ENCODE assay signal across 24 mouse cellular contexts in the genomic region with DNA sequence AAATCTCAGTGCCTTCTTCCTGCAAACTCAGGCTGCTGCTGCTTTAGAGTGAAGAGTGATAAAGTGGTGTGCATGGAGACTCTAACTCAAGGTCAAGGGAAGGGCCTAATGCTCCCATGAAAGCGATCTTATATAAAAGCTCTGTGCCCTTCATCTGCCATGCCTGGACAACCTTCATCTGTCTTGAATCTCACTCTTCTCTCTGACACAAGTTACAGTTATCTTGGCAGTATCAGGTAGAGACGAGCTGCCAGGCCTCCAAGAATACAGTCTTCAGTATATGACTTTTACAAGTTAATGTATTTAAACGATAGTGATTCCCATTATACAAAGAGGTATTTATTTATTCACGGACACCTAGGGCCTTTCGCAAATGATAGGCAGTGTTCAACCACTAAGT.
A peak's percentile ranks its signal among the peaks of the same experiment; 100 is the strongest.
DNase-seq lines count a peak whose midpoint lies in the region; ATAC-seq and TF ChIP-seq lines count a peak whose summit lies in the region.
"Had no signal": no experiment of that assay in that cellular context is flagged by ENCODE, and none has a peak within 500 bp of the region (broad histone marks: within the 10 kb centered on the region; RNA-seq: fewer than 3 reads in every experiment).

No protein-coding gene starts in this region.

- H3K9me3 ChIP-seq in forebrain, embryonic 14.5 days (replicated peaks; ENCODE audit: control insufficient read depth, low read length): no peaks in the 10 kb centered on the region
- H3K9me3 ChIP-seq in forebrain, postnatal 0 days (ENCODE audit: low read length): no peaks in the 10 kb centered on the region
- H3K9me3 ChIP-seq in neural tube, embryonic 13.5 days: no peaks in the 10 kb centered on the region
- H3K9me3 ChIP-seq in midbrain, embryonic 13.5 days: no peaks in the 10 kb centered on the region
- H3K9me3 ChIP-seq in neural tube, embryonic 15.5 days (replicated peaks): no peaks in the 10 kb centered on the region
- H3K9me3 ChIP-seq: embryonic facial prominence, embryonic 10.5 days; kidney, embryonic 15.5 days; limb, embryonic 13.5 days; liver, embryonic 12.5 days had no signal

- H3K36me3 ChIP-seq in forebrain, embryonic 14.5 days (ENCODE audit: control insufficient read depth, insufficient read depth, low read length): no peaks in the 10 kb centered on the region; the same call in 1 of the 2 replicates
- H3K36me3 ChIP-seq in forebrain, postnatal 0 days (ENCODE audit: insufficient read depth): no peaks in the 10 kb centered on the region
- H3K36me3 ChIP-seq in neural tube, embryonic 13.5 days: no peaks in the 10 kb centered on the region
- H3K36me3 ChIP-seq in midbrain, embryonic 13.5 days: peaks cover 3% of the 10 kb centered on the region; the same call in 1 of the 2 replicates
- H3K36me3 ChIP-seq in neural tube, embryonic 15.5 days: no peaks in the 10 kb centered on the region
- H3K36me3 ChIP-seq in thymus, adult 2 months (ENCODE audit: control insufficient read depth, insufficient read depth, low read length): no peaks in the 10 kb centered on the region
- H3K36me3 ChIP-seq: embryonic facial prominence, embryonic 10.5 days; kidney, embryonic 15.5 days; limb, embryonic 13.5 days; liver, embryonic 12.5 days had no signal

- H3K27me3 ChIP-seq in forebrain, embryonic 14.5 days (replicated peaks; ENCODE audit: control insufficient read depth, insufficient read depth, low read length): no peaks in the 10 kb centered on the region
- no peaks in the 10 kb centered on the region for H3K27me3 ChIP-seq in forebrain, postnatal 0 days (ENCODE audit: insufficient read depth, low read length)
- no peaks in the 10 kb centered on the region for H3K27me3 ChIP-seq in neural tube, embryonic 13.5 days
- H3K27me3 ChIP-seq in midbrain, embryonic 13.5 days: no peaks in the 10 kb centered on the region
- no peaks in the 10 kb centered on the region for H3K27me3 ChIP-seq in neural tube, embryonic 15.5 days (replicated peaks)
- no peaks in the 10 kb centered on the region for H3K27me3 ChIP-seq in thymus, adult 2 months (ENCODE audit: control insufficient read depth, insufficient read depth, low read length)

- no peak overlapping the region for H3K4me3 ChIP-seq in forebrain, embryonic 14.5 days (ENCODE audit: low read depth, low read length)
- H3K4me3 ChIP-seq in forebrain, postnatal 0 days (ENCODE audit: low read depth, low read length): no peak overlapping the region
- H3K4me3 ChIP-seq in neural tube, embryonic 13.5 days: no peak overlapping the region
- H3K4me3 ChIP-seq in midbrain, embryonic 13.5 days (replicated peaks): no peak overlapping the region
- no peak overlapping the region for H3K4me3 ChIP-seq in neural tube, embryonic 15.5 days (replicated peaks)
- H3K4me3 ChIP-seq in thymus, adult 2 months (ENCODE audit: control insufficient read depth, insufficient read depth, low read length): no peak overlapping the region
- H3K4me3 ChIP-seq: embryonic facial prominence, embryonic 10.5 days; kidney, embryonic 15.5 days; limb, embryonic 13.5 days; liver, embryonic 12.5 days had no signal

- no peak for DNase-seq in forebrain, embryonic 14.5 days (ENCODE audit: low spot score)
- DNase-seq in forebrain, postnatal 0 days: no peak
- no peak for DNase-seq in neural tube, embryonic 10.5 days (ENCODE audit: extremely low spot score, low spot score)
- DNase-seq in thymus, adult 2 months: no peak
- no peak for DNase-seq in thymus, postnatal 14 days
- DNase-seq: adrenal gland, postnatal 10 days; cerebellum, adult 2 months; cerebellum, postnatal 36 days; heart, adult 11 months; kidney, postnatal 36 days; layer of hippocampus, postnatal 36 days; lung, adult 18-20 months; lung, postnatal 10 days; right cerebral cortex, adult 18-20 months had no signal

- H3K4me2 ChIP-seq in forebrain, embryonic 14.5 days (ENCODE audit: low read length): no peak overlapping the region
- H3K4me2 ChIP-seq in forebrain, postnatal 0 days (ENCODE audit: low read depth): no peak overlapping the region
- peak overlapping the region; percentile 16 for H3K4me2 ChIP-seq in neural tube, embryonic 13.5 days
- H3K4me2 ChIP-seq in midbrain, embryonic 13.5 days (replicated peaks): peak overlapping the region; percentile 32
- peak overlapping the region; percentile 27 for H3K4me2 ChIP-seq in neural tube, embryonic 15.5 days
- H3K4me2 ChIP-seq: heart, embryonic 11.5 days; kidney, embryonic 15.5 days; limb, embryonic 13.5 days; liver, embryonic 12.5 days had no signal

- 81% methylated on average over 5 of the region's 5 CpGs for WGBS in forebrain, embryonic 14.5 days
- 73% methylated on average over 5 of the region's 5 CpGs for WGBS in forebrain, postnatal 0 days
- WGBS in neural tube, embryonic 13.5 days: 63% methylated on average over 5 of the region's 5 CpGs
- 64% methylated on average over 5 of the region's 5 CpGs for WGBS in midbrain, embryonic 13.5 days
- WGBS in neural tube, embryonic 15.5 days: 47% methylated on average over 5 of the region's 5 CpGs
- WGBS in thymus, adult 2 months: 91% methylated on average over 5 of the region's 5 CpGs

- peaks cover under 1% of the 10 kb centered on the region; the same call in 1 of the 2 replicates for H3K4me1 ChIP-seq in forebrain, embryonic 14.5 days (ENCODE audit: control insufficient read depth, insufficient read depth, low read length)
- H3K4me1 ChIP-seq in forebrain, postnatal 0 days (ENCODE audit: insufficient read depth): peaks cover 3% of the 10 kb centered on the region; the same call in 1 of the 2 replicates
- peaks cover 10% of the 10 kb centered on the region for H3K4me1 ChIP-seq in neural tube, embryonic 13.5 days (replicated peaks)
- H3K4me1 ChIP-seq in midbrain, embryonic 13.5 days (replicated peaks): peaks cover 24% of the 10 kb centered on the region
- peaks cover 3% of the 10 kb centered on the region; the same call in 1 of the 2 replicates for H3K4me1 ChIP-seq in neural tube, embryonic 15.5 days
- H3K4me1 ChIP-seq in thymus, adult 2 months (replicated peaks; ENCODE audit: control insufficient read depth, insufficient read depth, low read length): no peaks in the 10 kb centered on the region
- H3K4me1 ChIP-seq: embryonic facial prominence, embryonic 10.5 days; kidney, embryonic 15.5 days; limb, embryonic 13.5 days; liver, embryonic 12.5 days had no signal

- peak overlapping the region; percentile 40; the same call in 1 of the 2 replicates for H3K27ac ChIP-seq in forebrain, embryonic 14.5 days (ENCODE audit: low read depth, low read length)
- H3K27ac ChIP-seq in forebrain, postnatal 0 days (ENCODE audit: low read depth, low read length): no peak overlapping the region
- peak overlapping the region; percentile 55 for H3K27ac ChIP-seq in neural tube, embryonic 13.5 days (replicated peaks)
- H3K27ac ChIP-seq in midbrain, embryonic 13.5 days: peak overlapping the region; percentile 81
- peak overlapping the region; percentile 77 for H3K27ac ChIP-seq in neural tube, embryonic 15.5 days (replicated peaks)
- no peak overlapping the region for H3K27ac ChIP-seq in thymus, adult 2 months (ENCODE audit: control insufficient read depth, insufficient read depth, low read length)
- H3K27ac ChIP-seq: embryonic facial prominence, embryonic 10.5 days; kidney, embryonic 15.5 days; limb, embryonic 13.5 days; liver, embryonic 12.5 days; stomach, postnatal 0 days had no signal

- ATAC-seq in forebrain, embryonic 14.5 days: no peak
- ATAC-seq in forebrain, postnatal 0 days: no peak
- ATAC-seq in neural tube, embryonic 13.5 days (ENCODE audit: low read depth): no peak; the same call in 1 of the 2 replicates
- ATAC-seq in midbrain, embryonic 13.5 days: 0 out of 2 replicates have a peak, but pooled peaks have one; percentile 16
- peak; percentile 22 for ATAC-seq in neural tube, embryonic 15.5 days (ENCODE audit: low FRiP score)
- ATAC-seq: intestine, postnatal 0 days; liver, embryonic 12.5 days had no signal

- no peak for TF ChIP-seq CTCF in forebrain, postnatal 0 days (IDR thresholded peaks at IDR 0.05; ENCODE audit: low read depth)
- TF ChIP-seq CTCF in thymus, adult 2 months (IDR thresholded peaks at IDR 0.05; ENCODE audit: borderline replicate concordance, control insufficient read depth, extremely low read depth, insufficient read depth, low read length, poor library complexity): no peak

- TF ChIP-seq POLR2A in thymus, adult 2 months (IDR thresholded peaks at IDR 0.05; ENCODE audit: control insufficient read depth, extremely low read depth, insufficient read depth, low read length, poor library complexity): no peak

- H3K9ac ChIP-seq in forebrain, embryonic 14.5 days (ENCODE audit: low read length): no peak overlapping the region
- H3K9ac ChIP-seq in forebrain, postnatal 0 days: no peak overlapping the region
- no peak overlapping the region; the same call in 1 of the 2 replicates for H3K9ac ChIP-seq in neural tube, embryonic 13.5 days
- H3K9ac ChIP-seq in midbrain, embryonic 13.5 days (replicated peaks): peak overlapping the region; percentile 49
- no peak overlapping the region for H3K9ac ChIP-seq in neural tube, embryonic 15.5 days (replicated peaks)
- H3K9ac ChIP-seq: kidney, embryonic 15.5 days; limb, embryonic 13.5 days; liver, embryonic 12.5 days had no signal

Comparison
In these comparisons a context has a peak if more than half of its experiments do, and no peak if none do; other contexts are left out.
1. ATAC-seq: peak in midbrain, embryonic 13.5 days (single experiment) and neural tube, embryonic 15.5 days (single experiment); none in forebrain, embryonic 14.5 days (single experiment), forebrain, postnatal 0 days (single experiment) and neural tube, embryonic 13.5 days (single experiment).
2. H3K27ac ChIP-seq: peak in forebrain, embryonic 14.5 days (single experiment), neural tube, embryonic 13.5 days (single experiment), midbrain, embryonic 13.5 days (single experiment) and neural tube, embryonic 15.5 days (single experiment); none in forebrain, postnatal 0 days (single experiment) and thymus, adult 2 months (single experiment).
3. H3K4me2 ChIP-seq: peak in neural tube, embryonic 13.5 days (single experiment), midbrain, embryonic 13.5 days (single experiment) and neural tube, embryonic 15.5 days (single experiment); none in forebrain, embryonic 14.5 days (single experiment) and forebrain, postnatal 0 days (single experiment).